Mouse (Mus musculus) urinary bladder, postnatal 4 days (tissue): ENCODE data around the gene Cog2.

Experiments used
- DNase-seq, 2 experiments: peaks; one replicate each; pipeline ENCODE4 v3.0.0; 2021 to 2022; ENCODE audit warnings: low spot score in 2 of 2

Gene Cog2

DNA sequence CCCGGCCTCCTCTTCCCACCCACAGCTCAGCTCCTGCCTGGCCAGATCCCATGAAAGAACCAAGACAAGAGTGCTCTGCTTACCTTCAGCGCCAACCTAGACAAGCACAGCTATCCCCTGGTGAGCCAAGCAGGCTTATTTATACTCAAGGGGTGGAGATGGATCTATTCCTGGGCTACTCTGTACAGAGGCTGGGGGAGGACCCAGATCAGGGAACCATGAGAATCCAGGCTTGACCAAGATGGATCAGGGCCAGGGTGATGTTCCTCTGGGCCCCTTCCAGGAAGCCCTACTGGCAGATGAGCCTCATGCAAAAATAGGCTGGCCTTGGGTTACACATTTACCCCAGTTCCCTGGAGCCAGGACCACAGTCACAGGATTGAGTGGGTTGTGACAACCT lies 49.0 kb downstream of the Cog2 start, which contains the start of gene Agt:
Gene Agt, minus strand, starts transcription at position 114 of the 400 bp plus-strand sequence.
- DNase-seq = peak in 1 of 2 experiments; percentile 54

DNA sequence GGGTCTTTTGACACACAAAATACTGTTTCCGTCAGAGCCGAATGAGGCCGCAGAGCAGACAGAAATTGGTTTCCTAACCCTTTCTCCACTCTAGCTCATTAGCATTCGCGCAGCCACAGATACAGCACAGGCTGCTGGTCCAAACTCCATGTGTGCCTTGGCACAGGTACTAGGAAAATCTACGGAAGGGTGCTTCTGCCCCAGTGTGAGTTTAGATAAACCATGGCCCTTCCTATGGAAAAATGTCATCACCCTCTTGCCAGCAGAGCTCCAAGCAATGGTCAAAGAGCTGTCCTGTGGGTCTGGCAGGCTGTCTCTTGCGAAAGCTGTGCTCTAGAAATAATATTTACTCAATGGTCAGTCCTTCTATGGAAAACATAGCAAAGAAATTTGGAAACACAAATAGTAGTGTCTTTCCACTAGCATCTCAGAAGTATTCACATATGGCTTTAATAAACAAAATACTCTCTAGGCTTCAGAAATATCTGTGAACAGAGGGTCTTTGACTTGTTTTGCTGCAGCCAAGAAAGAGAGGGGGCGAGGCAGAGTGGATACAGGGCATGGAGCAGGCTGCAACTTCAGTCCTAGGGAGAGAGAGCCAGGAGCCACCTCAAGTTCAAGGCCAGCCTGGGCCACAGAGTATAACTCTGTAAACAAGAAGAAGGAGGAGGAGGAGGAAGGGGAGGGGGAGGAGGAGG lies 51.3 kb downstream of the Cog2 start:
- DNase-seq = no peak

DNA sequence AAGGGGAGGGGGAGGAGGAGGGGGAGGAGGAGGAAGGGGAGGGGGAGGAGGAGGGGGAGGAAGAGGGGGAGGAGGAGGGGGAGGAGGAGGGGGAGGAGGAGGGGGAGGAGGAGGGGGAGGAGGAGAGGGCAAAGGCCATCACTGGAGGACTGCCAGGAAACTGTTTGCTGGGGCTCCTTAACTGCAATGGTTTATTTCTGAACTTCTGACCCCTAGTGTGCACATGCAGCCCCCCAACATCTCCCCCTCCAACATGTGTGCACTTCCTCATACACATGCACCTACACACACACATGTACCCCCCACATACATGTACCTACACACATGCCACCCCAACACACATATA lies 51.8 kb downstream of the Cog2 start:
- DNase-seq = no peak

DNA sequence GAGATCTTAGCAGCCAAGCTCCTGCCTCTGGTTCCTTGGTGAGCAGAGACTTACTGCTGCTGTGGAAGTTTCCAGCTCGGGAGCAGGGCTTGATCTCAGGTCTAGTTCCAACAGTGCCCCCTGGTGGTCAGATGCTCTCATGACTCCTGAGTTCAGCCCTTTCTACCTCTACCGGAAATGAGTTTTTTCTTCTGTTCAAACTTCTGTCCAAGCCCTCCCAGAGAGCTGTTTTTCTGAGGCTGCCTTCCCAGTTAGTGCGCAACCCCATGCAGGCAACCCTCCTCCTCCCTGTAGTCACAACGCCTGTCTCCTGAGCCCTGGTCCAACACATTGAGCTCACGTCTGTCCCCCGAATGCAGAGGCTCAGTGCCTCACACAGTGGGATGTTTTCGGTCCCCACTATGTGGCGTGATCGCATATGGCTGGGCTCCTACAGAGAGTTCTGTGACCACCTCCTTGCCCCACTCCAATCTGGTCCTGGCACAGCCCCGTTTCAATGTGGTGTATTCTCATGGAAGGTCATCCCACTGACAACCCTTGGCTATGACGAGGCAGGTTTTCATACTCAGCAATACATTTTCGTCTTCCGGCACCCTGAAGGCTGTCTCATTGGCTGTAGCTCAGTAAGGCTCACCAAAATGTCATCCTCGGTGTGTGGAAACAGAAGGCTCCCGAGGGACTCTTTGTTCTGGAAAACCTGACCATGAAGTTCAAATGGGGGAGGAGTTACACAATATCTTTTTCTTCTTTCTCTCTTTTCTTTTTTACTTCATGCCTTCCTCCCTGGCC lies 53.2 kb downstream of the Cog2 start:
- DNase-seq = peak; percentile 83 to 93

DNA sequence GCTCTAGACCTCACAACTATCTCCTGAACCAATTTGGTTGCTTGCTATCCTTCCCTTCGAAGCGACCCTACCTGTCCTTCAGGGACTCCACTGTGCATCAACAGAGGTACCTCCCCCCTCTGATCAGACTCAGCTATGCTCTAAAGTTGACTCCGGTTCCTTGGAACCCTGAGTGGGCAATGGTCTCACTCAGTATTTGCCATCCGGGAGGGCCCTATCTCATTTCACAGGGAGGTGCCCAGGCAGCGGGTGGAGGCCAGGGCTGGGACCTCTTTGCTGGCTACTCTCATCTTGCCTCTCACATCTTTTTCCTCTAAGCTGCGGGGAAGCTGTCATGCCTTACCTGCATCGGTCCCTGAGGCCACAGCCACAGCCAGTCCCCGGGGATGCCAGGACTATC lies 55.2 kb downstream of the Cog2 start, which contains the start of gene Capn9:
Gene Capn9, plus strand, starts transcription at position 301 of the 400 bp plus-strand sequence.
- DNase-seq = no peak

DNA sequence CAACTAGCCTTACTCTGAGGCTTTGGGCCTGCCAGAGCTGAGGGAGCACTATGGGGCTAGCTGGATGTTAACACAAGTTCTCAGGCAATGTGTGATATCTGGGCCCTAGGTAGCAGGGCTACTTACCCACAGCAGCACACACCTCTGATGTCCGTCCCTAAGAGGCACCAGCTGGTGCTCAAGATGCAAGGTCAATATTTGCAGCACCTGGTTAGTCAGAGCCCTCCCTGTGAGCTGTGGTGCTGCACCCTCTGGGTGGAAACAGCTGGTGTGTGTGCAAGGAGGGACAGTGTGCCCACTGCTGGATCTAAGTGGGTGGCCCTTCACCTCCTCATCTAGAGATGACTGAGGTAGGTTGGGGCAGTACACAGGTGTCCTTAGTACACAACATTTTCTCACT lies 56.2 kb downstream of the Cog2 start:
- DNase-seq = no peak

DNA sequence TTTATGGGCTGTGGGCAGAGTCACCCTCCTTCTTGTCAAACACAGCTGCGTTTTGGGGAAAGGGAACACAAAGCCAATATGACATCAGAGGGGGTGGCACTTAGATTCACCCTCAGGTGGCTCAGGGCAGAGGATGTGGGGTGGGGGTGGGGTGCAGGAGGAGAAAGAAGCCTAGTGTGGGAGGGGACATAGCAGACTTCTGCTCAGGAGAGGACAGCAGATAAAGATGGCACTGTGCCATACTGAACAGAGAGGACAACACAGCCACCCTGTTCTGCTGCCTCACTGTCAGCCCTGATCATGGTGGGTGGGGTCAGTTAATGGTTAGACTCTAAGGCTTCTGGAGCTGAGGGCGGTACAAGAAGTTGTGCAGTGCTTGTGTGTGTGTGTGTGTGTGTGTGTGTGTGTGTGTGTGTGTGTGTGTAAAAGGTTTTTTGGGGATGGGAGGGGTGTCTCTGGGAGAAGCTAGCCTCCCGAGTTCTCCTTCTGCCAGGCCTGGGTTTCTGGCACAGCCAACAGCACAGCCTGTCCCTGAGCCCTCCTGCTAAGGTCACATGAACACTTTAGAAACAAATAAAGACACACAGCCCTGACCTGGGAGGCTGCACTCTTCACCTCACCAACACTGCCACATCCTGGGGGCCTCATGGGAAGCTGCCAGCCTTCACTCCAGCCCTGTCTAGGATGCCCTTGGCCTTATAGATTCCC lies 65.3 kb downstream of the Cog2 start:
- DNase-seq = peak in 1 of 2 experiments; percentile 57

DNA sequence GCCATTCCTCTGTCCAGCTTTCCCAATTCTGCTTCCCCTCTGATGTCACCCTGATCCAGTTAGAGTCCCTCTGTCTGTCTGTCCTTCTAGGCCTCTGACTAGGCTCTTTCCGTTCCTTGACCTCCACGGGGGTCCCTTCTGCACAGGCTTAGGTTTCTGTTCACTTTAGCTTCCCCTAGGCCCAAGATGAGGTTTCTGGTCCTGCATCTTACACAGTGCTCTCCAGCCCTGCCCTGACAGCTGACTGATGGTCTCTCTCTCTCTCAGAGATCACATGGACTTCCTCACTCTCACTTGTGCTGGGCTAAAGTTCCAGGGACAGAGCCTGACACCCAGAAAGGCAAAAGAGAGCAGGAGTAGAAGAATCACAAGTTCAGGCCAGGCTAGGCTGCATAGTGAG lies 66.0 kb downstream of the Cog2 start:
- DNase-seq = no peak

DNA sequence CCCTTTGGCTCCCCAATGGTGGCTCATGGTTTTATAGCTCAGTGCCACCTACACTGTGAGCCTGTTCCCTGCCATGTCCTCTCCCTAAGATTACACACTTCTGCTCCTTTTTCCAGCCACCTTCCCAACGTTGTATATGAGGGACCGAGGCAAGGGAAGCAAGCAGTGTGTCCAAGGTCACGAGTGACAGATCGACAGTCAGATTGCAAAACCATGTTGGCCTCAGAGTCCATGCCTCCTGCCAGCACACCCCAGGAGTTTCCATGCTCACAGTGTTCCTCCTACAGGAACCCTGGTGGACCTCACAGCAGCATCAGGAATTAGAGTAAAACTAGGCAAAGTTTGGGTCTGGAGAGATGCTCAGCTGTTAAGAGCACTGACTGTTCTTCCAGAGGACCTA lies 68.8 kb downstream of the Cog2 start:
- DNase-seq = no peak
